Mouse (Mus musculus): Measurements from ENCODE around the gene Slc25a21.

DNA sequence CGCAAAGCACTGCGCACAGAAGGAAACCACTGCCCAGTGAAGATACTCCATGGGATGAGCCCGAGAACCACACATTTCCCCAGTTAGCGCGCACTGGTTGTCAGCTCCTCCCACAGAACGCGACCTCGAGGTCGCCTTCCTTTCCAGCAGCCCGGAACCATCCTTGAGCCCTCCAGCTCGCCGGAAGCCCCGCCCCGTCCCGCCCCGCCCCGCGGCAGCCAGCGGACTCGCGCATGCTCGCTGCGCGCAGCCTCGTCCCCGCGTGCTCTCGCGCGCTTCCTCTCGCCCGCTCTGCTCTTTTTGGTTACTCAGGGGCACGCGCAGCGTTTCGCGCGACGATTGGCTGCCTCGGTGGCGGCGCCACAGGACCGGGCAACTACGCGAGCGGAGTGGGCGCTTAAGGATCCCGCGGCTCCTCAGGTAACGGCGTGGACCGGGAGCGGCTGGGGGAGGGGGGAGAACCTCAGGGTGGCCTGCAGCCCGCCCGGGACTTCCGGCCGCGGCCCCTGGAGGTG is 33.0 kb upstream of the Slc25a21 start, which contains the start of the genes Prps1l3 and Mipol1:
- TF ChIP-seq CTCF (IDR thresholded peaks at IDR 0.05; ENCODE audit: control insufficient read depth, insufficient read depth, insufficient read length) (no peak), MAX (IDR thresholded peaks at IDR 0.05) (peak; percentile 95), MYOG (IDR thresholded peaks at IDR 0.05; ENCODE audit: control insufficient read depth, extremely low read depth, insufficient read length) (no peak), USF1 (IDR thresholded peaks at IDR 0.05; ENCODE audit: low read depth) (no peak), MYOD1 (IDR thresholded peaks at IDR 0.05; ENCODE audit: control insufficient read depth, insufficient read length, low read depth) (no peak), CEBPB (IDR thresholded peaks at IDR 0.05; ENCODE audit: low read depth) (no peak)

All from C2C12 (cell line).